Mouse (Mus musculus) kidney, embryonic 15.5 days (tissue): ENCODE data around the gene Zfyve27. TPM values are rescaled to one million over a fixed set of nuclear protein-coding genes. Genes with fewer than 3 reads are reported as not detected.

Experiments used
- ATAC-seq: fragments of 200-750 bp; cut with Nextera tagmentation; replicated peaks from 2 replicates; pipeline ENCODE4 v1.8.0; 2017; ENCODE audit warnings: moderate TSS enrichment; ENCODE audit not compliant: low FRiP score
- H3K27ac ChIP-seq: fragments of 300-500 bp; sonication (generic); 2 replicates; pipeline ENCODE4 v1.5.1; 2015; ENCODE audit warnings: mild to moderate bottlenecking, inconsistent platforms
- H3K27me3 ChIP-seq: fragments of 300-500 bp; sonication (generic); 2 replicates; pipeline ENCODE4 v1.6.1; 2015; ENCODE audit warnings: inconsistent platforms
- H3K36me3 ChIP-seq: fragments of 300-500 bp; sonication (generic); 2 replicates; pipeline ENCODE4 v1.6.1; 2015; ENCODE audit warnings: inconsistent platforms
- H3K4me1 ChIP-seq: fragments of 300-500 bp; sonication (generic); 2 replicates; pipeline ENCODE4 v1.6.1; 2015; ENCODE audit warnings: inconsistent platforms
- H3K4me2 ChIP-seq: fragments of 300-500 bp; sonication (generic); 2 replicates; pipeline ENCODE4 v1.6.1; 2015; ENCODE audit warnings: moderate library complexity, mild to moderate bottlenecking, inconsistent platforms
- H3K4me3 ChIP-seq: fragments of 300-500 bp; sonication (generic); replicated peaks from 2 replicates; pipeline ENCODE4 v1.5.1; 2015; ENCODE audit warnings: mild to moderate bottlenecking, inconsistent platforms
- H3K9ac ChIP-seq: fragments of 300-500 bp; sonication (generic); 2 replicates; pipeline ENCODE4 v1.6.1; 2015; ENCODE audit warnings: mild to moderate bottlenecking, inconsistent platforms
- H3K9me3 ChIP-seq: fragments of 300-500 bp; sonication (generic); replicated peaks from 2 replicates; pipeline ENCODE4 v1.6.1; 2016; ENCODE audit warnings: inconsistent platforms
- WGBS: fragments of 180-500 bp; shearing (Covaris S2); methylation state at CpG from one replicate; pipeline ENCODE4 v1.1.7; 2015; ENCODE audit warnings: mixed read lengths; 5-methylcytosine and 5-hydroxymethylcytosine counted together
- polyA plus RNA-seq: library from polyadenylated mRNA; unstranded; fragments of >200 nt; fragmentation: Nextera tagmentation; extraction: Ambion mirVana; gene quantifications from 2 replicates; pipeline ENCODE4 v1.2.1, GENCODE M21; 2015

The Zfyve27 gene
- polyA plus RNA-seq, 1 experiment from 2014 or later = 29.4 TPM

GRCm38 (mm10) chr19:42193311-42193710 is 29.6 kb downstream of the Zfyve27 start:
- peaks cover 36% of the 10 kb centered on the region for H3K36me3 ChIP-seq
- H3K4me2 ChIP-seq = no peak overlapping the region
- H3K4me1 ChIP-seq = 0 out of 2 replicates have a peak, but pooled peaks cover 15% of the 10 kb centered on the region
- H3K9me3 ChIP-seq = no peaks in the 10 kb centered on the region
- ATAC-seq = no peak
- no peak overlapping the region for H3K9ac ChIP-seq
- no peak overlapping the region for H3K4me3 ChIP-seq
- 85% methylated on average over 2 of the region's 2 CpGs for WGBS
- H3K27ac ChIP-seq = no peak overlapping the region
- H3K27me3 ChIP-seq = peaks cover 10% of the 10 kb centered on the region

GRCm38 (mm10) chr19:42196378-42196777 is 32.6 kb downstream of the Zfyve27 start:
- Histone ChIP-seq H3K4me1 (peaks cover 26% of the 10 kb centered on the region), H3K4me3 (no peak overlapping the region), H3K4me2 (no peak overlapping the region), H3K27ac (peak overlapping the region; percentile 9; the same call in 1 of the 2 replicates), H3K9me3 (no peaks in the 10 kb centered on the region), H3K36me3 (peaks cover 12% of the 10 kb centered on the region), H3K27me3 (peaks cover 41% of the 10 kb centered on the region), H3K9ac (no peak overlapping the region)
- no peak for ATAC-seq
- WGBS = 50% methylated on average over 4 of the region's 4 CpGs

GRCm38 (mm10) chr19:42197066-42197465 is 33.3 kb downstream of the Zfyve27 start:
- no peak overlapping the region for H3K27ac ChIP-seq
- WGBS = 73% methylated on average over 4 of the region's 4 CpGs
- H3K9me3 ChIP-seq = no peaks in the 10 kb centered on the region
- peaks cover 5% of the 10 kb centered on the region; the same call in 1 of the 2 replicates for H3K36me3 ChIP-seq
- peaks cover 47% of the 10 kb centered on the region for H3K27me3 ChIP-seq
- H3K9ac ChIP-seq = no peak overlapping the region
- no peak overlapping the region for H3K4me3 ChIP-seq
- H3K4me2 ChIP-seq = no peak overlapping the region
- ATAC-seq = no peak
- peaks cover 33% of the 10 kb centered on the region for H3K4me1 ChIP-seq

- Histone ChIP-seq H3K27ac (no peak overlapping the region), H3K36me3 (peaks cover 5% of the 10 kb centered on the region; the same call in 1 of the 2 replicates), H3K9ac (no peak overlapping the region), H3K4me3 (no peak overlapping the region), H3K9me3 (no peaks in the 10 kb centered on the region), H3K4me2 (no peak overlapping the region), H3K4me1 (peaks cover 37% of the 10 kb centered on the region), H3K27me3 (peaks cover 57% of the 10 kb centered on the region)
- 36% methylated on average over 11 of the region's 11 CpGs for WGBS
- ATAC-seq = no peak
Observed at GRCm38 (mm10) chr19:42198026-42198425, 34.3 kb downstream of the Zfyve27 start.

- 0 out of 2 replicates have a peak within 1 kb of the TSS, but pooled peaks have one; percentile 21 for H3K9ac ChIP-seq
- peak within 1 kb of the TSS; percentile 29 for H3K4me3 ChIP-seq
- H3K4me1 ChIP-seq = peaks cover 28% of the 10 kb centered on the region
- 1% methylated on average over 60 of the region's 60 CpGs for WGBS
- H3K9me3 ChIP-seq = no peaks in the 10 kb centered on the region
- peak within 1 kb of the TSS; percentile 54 for H3K4me2 ChIP-seq
- H3K27me3 ChIP-seq = peaks cover 77% of the 10 kb centered on the region
- no peak within 1 kb of the TSS for H3K27ac ChIP-seq
- H3K36me3 ChIP-seq = no peaks in the 10 kb centered on the region
- peak; percentile 46; the same call in 1 of the 2 replicates for ATAC-seq
Observed at GRCm38 (mm10) chr19:42201696-42202381, 38.1 kb downstream of the Zfyve27 start, which contains the start of gene Sfrp5. Gene Sfrp5, minus strand, starts transcription at chr19:42202252.

- Histone ChIP-seq H3K9ac (0 out of 2 replicates have a peak overlapping the region, but pooled peaks have one; percentile 21), H3K4me3 (no peak overlapping the region), H3K27me3 (peaks cover 79% of the 10 kb centered on the region), H3K9me3 (no peaks in the 10 kb centered on the region), H3K4me2 (peak overlapping the region; percentile 54), H3K4me1 (peaks cover 25% of the 10 kb centered on the region), H3K27ac (no peak overlapping the region), H3K36me3 (no peaks in the 10 kb centered on the region)
- ATAC-seq = no peak
- 43% methylated on average over 8 of the region's 8 CpGs for WGBS
Observed at GRCm38 (mm10) chr19:42202467-42202866, 38.7 kb downstream of the Zfyve27 start.

GRCm38 (mm10) chr19:42204306-42204705 is 40.6 kb downstream of the Zfyve27 start:
- WGBS = 85% methylated on average over 4 of the region's 4 CpGs
- no peak overlapping the region for H3K4me3 ChIP-seq
- H3K27ac ChIP-seq = no peak overlapping the region
- no peaks in the 10 kb centered on the region for H3K9me3 ChIP-seq
- peaks cover 20% of the 10 kb centered on the region for H3K4me1 ChIP-seq
- no peaks in the 10 kb centered on the region for H3K36me3 ChIP-seq
- H3K9ac ChIP-seq = no peak overlapping the region
- no peak for ATAC-seq
- peaks cover 61% of the 10 kb centered on the region for H3K27me3 ChIP-seq
- H3K4me2 ChIP-seq = no peak overlapping the region

GRCm38 (mm10) chr19:42205201-42205600 is 41.5 kb downstream of the Zfyve27 start:
- H3K27ac ChIP-seq = no peak overlapping the region
- H3K4me1 ChIP-seq = peaks cover 16% of the 10 kb centered on the region
- no peak overlapping the region for H3K4me3 ChIP-seq
- no peak for ATAC-seq
- WGBS = 84% methylated on average over 8 of the region's 8 CpGs
- no peaks in the 10 kb centered on the region for H3K9me3 ChIP-seq
- H3K36me3 ChIP-seq = no peaks in the 10 kb centered on the region
- no peak overlapping the region for H3K9ac ChIP-seq
- peaks cover 56% of the 10 kb centered on the region for H3K27me3 ChIP-seq
- H3K4me2 ChIP-seq = no peak overlapping the region

- Histone ChIP-seq H3K9me3 (no peaks in the 10 kb centered on the region), H3K27ac (no peak overlapping the region), H3K9ac (no peak overlapping the region), H3K4me2 (no peak overlapping the region), H3K27me3 (0 out of 2 replicates have a peak, but pooled peaks cover 13% of the 10 kb centered on the region), H3K4me3 (no peak overlapping the region), H3K36me3 (no peaks in the 10 kb centered on the region), H3K4me1 (0 out of 2 replicates have a peak, but pooled peaks cover 4% of the 10 kb centered on the region)
- 48% methylated on average over 7 of the region's 7 CpGs for WGBS
- no peak for ATAC-seq
Observed at GRCm38 (mm10) chr19:42209485-42209884, 45.7 kb downstream of the Zfyve27 start.

GRCm38 (mm10) chr19:42209976-42210375 is 46.2 kb downstream of the Zfyve27 start:
- Histone ChIP-seq H3K36me3 (no peaks in the 10 kb centered on the region), H3K27ac (no peak overlapping the region), H3K4me1 (0 out of 2 replicates have a peak, but pooled peaks cover 4% of the 10 kb centered on the region), H3K4me3 (no peak overlapping the region), H3K4me2 (no peak overlapping the region), H3K27me3 (0 out of 2 replicates have a peak, but pooled peaks cover 11% of the 10 kb centered on the region), H3K9ac (no peak overlapping the region), H3K9me3 (no peaks in the 10 kb centered on the region)
- 70% methylated on average over 6 of the region's 6 CpGs for WGBS
- ATAC-seq = no peak

GRCm38 (mm10) chr19:42211936-42212335 is 48.2 kb downstream of the Zfyve27 start:
- WGBS = 35% methylated on average over 8 of the region's 8 CpGs
- Histone ChIP-seq H3K4me1 (0 out of 2 replicates have a peak, but pooled peaks cover 4% of the 10 kb centered on the region), H3K4me2 (no peak overlapping the region), H3K9me3 (no peaks in the 10 kb centered on the region), H3K9ac (no peak overlapping the region), H3K27ac (no peak overlapping the region), H3K27me3 (0 out of 2 replicates have a peak, but pooled peaks cover 7% of the 10 kb centered on the region), H3K36me3 (no peaks in the 10 kb centered on the region), H3K4me3 (no peak overlapping the region)
- ATAC-seq = no peak

- 0 out of 2 replicates have a peak, but pooled peaks cover 3% of the 10 kb centered on the region for H3K27me3 ChIP-seq
- no peak for ATAC-seq
- H3K36me3 ChIP-seq = no peaks in the 10 kb centered on the region
- no peak overlapping the region for H3K9ac ChIP-seq
- H3K9me3 ChIP-seq = no peaks in the 10 kb centered on the region; the same call in 1 of the 2 replicates
- 0 out of 2 replicates have a peak, but pooled peaks cover 4% of the 10 kb centered on the region for H3K4me1 ChIP-seq
- H3K4me2 ChIP-seq = no peak overlapping the region
- H3K27ac ChIP-seq = no peak overlapping the region
- no peak overlapping the region for H3K4me3 ChIP-seq
- 77% methylated on average over 2 of the region's 2 CpGs for WGBS
Observed at GRCm38 (mm10) chr19:42214601-42215000, 50.9 kb downstream of the Zfyve27 start.
